Mouse (Mus musculus): ENCODE measurements around the gene Ccr8. TPM values are rescaled to one million over a fixed set of nuclear protein-coding genes. Genes with fewer than 3 reads are reported as not detected.

The Ccr8 gene
- polyA plus RNA-seq (2015; fragmentation: Nextera tagmentation; extraction: Ambion mirVana): 3.0 and 3.8 TPM in 2 replicates

GRCm38 (mm10) chr9:120091696-120092238 is at the start of gene Ccr8:
Gene Ccr8 (plus strand): TSS chr9:120092114.
- no peak within 1 kb of the TSS for H3K27ac ChIP-seq (replicated peaks)
- no peaks in the 10 kb centered on the region for H3K9me3 ChIP-seq (replicated peaks)
- no peak within 1 kb of the TSS for H3K9ac ChIP-seq
- H3K4me3 ChIP-seq (replicated peaks): no peak within 1 kb of the TSS
- no peaks in the 10 kb centered on the region for H3K27me3 ChIP-seq
- H3K36me3 ChIP-seq: no peaks in the 10 kb centered on the region
- no peak within 1 kb of the TSS for H3K4me2 ChIP-seq (replicated peaks)
- no peaks in the 10 kb centered on the region for H3K4me1 ChIP-seq
- WGBS: 67% methylated on average over 5 of the region's 5 CpGs
- ATAC-seq (ENCODE audit: insufficient number of reproducible peaks, low FRiP score, low TSS enrichment, low read depth): no peak

- ATAC-seq (ENCODE audit: insufficient number of reproducible peaks, low FRiP score, low TSS enrichment, low read depth): no peak
- H3K27ac ChIP-seq (replicated peaks): no peak overlapping the region
- H3K9me3 ChIP-seq (replicated peaks): no peaks in the 10 kb centered on the region
- no peak overlapping the region for H3K9ac ChIP-seq
- H3K36me3 ChIP-seq: no peaks in the 10 kb centered on the region
- WGBS: 78% methylated on average over 7 of the region's 7 CpGs
- H3K27me3 ChIP-seq: no peaks in the 10 kb centered on the region
- H3K4me2 ChIP-seq (replicated peaks): no peak overlapping the region
- no peak overlapping the region for H3K4me3 ChIP-seq (replicated peaks)
- no peaks in the 10 kb centered on the region for H3K4me1 ChIP-seq
Observed at GRCm38 (mm10) chr9:120043115-120043514, 48.8 kb upstream of the Ccr8 start.

- H3K9me3 ChIP-seq (replicated peaks): no peaks in the 10 kb centered on the region
- no peaks in the 10 kb centered on the region for H3K4me1 ChIP-seq
- H3K9ac ChIP-seq: no peak overlapping the region
- no peaks in the 10 kb centered on the region for H3K36me3 ChIP-seq
- no peak for ATAC-seq (ENCODE audit: insufficient number of reproducible peaks, low FRiP score, low TSS enrichment, low read depth)
- no peak overlapping the region for H3K4me2 ChIP-seq (replicated peaks)
- no peak overlapping the region for H3K27ac ChIP-seq (replicated peaks)
- H3K4me3 ChIP-seq (replicated peaks): no peak overlapping the region
- WGBS: 75% methylated on average over 6 of the region's 6 CpGs
- H3K27me3 ChIP-seq: no peaks in the 10 kb centered on the region
Observed at GRCm38 (mm10) chr9:120048495-120048894, 43.4 kb upstream of the Ccr8 start.

- Histone ChIP-seq H3K4me2 (replicated peaks) (no peak overlapping the region), H3K36me3 (no peaks in the 10 kb centered on the region), H3K4me1 (no peaks in the 10 kb centered on the region), H3K9ac (no peak overlapping the region), H3K27ac (replicated peaks) (no peak overlapping the region), H3K27me3 (no peaks in the 10 kb centered on the region), H3K4me3 (replicated peaks) (no peak overlapping the region), H3K9me3 (replicated peaks) (no peaks in the 10 kb centered on the region)
- no peak for ATAC-seq (ENCODE audit: insufficient number of reproducible peaks, low FRiP score, low TSS enrichment, low read depth)
- 60% methylated on average over 3 of the region's 3 CpGs for WGBS
Observed at GRCm38 (mm10) chr9:120049407-120049806, 42.5 kb upstream of the Ccr8 start.

GRCm38 (mm10) chr9:120054545-120055277 is 37.2 kb upstream of the Ccr8 start:
- Histone ChIP-seq H3K9ac (no peak overlapping the region), H3K4me2 (replicated peaks) (no peak overlapping the region), H3K27ac (replicated peaks) (no peak overlapping the region), H3K4me1 (0 out of 2 replicates have a peak, but pooled peaks cover 3% of the 10 kb centered on the region), H3K4me3 (replicated peaks) (no peak overlapping the region), H3K36me3 (no peaks in the 10 kb centered on the region), H3K9me3 (replicated peaks) (no peaks in the 10 kb centered on the region), H3K27me3 (no peaks in the 10 kb centered on the region)
- no peak for ATAC-seq (ENCODE audit: insufficient number of reproducible peaks, low FRiP score, low TSS enrichment, low read depth)
- 42% methylated on average over 8 of the region's 8 CpGs for WGBS

- H3K9ac ChIP-seq: no peak overlapping the region
- H3K27ac ChIP-seq (replicated peaks): no peak overlapping the region
- H3K4me1 ChIP-seq: 0 out of 2 replicates have a peak, but pooled peaks cover 3% of the 10 kb centered on the region
- H3K4me2 ChIP-seq (replicated peaks): no peak overlapping the region
- no peak overlapping the region for H3K4me3 ChIP-seq (replicated peaks)
- no peak for ATAC-seq (ENCODE audit: insufficient number of reproducible peaks, low FRiP score, low TSS enrichment, low read depth)
- H3K27me3 ChIP-seq: no peaks in the 10 kb centered on the region
- WGBS: 48% methylated on average over 9 of the region's 9 CpGs
- no peaks in the 10 kb centered on the region for H3K9me3 ChIP-seq (replicated peaks)
- H3K36me3 ChIP-seq: no peaks in the 10 kb centered on the region
Observed at GRCm38 (mm10) chr9:120056201-120056600, 35.7 kb upstream of the Ccr8 start.

- H3K9ac ChIP-seq: no peak overlapping the region
- WGBS: 65% methylated on average over 3 of the region's 3 CpGs
- 0 out of 2 replicates have a peak, but pooled peaks cover 3% of the 10 kb centered on the region for H3K4me1 ChIP-seq
- no peak for ATAC-seq (ENCODE audit: insufficient number of reproducible peaks, low FRiP score, low TSS enrichment, low read depth)
- no peaks in the 10 kb centered on the region for H3K36me3 ChIP-seq
- H3K27me3 ChIP-seq: no peaks in the 10 kb centered on the region
- H3K4me3 ChIP-seq (replicated peaks): no peak overlapping the region
- no peak overlapping the region for H3K27ac ChIP-seq (replicated peaks)
- no peaks in the 10 kb centered on the region for H3K9me3 ChIP-seq (replicated peaks)
- H3K4me2 ChIP-seq (replicated peaks): no peak overlapping the region
Observed at GRCm38 (mm10) chr9:120058730-120059129, 33.2 kb upstream of the Ccr8 start.

GRCm38 (mm10) chr9:120064317-120064716 is 27.6 kb upstream of the Ccr8 start:
- Histone ChIP-seq H3K9ac (no peak overlapping the region), H3K36me3 (no peaks in the 10 kb centered on the region), H3K4me2 (replicated peaks) (no peak overlapping the region), H3K27me3 (no peaks in the 10 kb centered on the region), H3K4me3 (replicated peaks) (no peak overlapping the region), H3K4me1 (no peaks in the 10 kb centered on the region), H3K9me3 (replicated peaks) (no peaks in the 10 kb centered on the region), H3K27ac (replicated peaks) (no peak overlapping the region)
- 56% methylated on average over 4 of the region's 4 CpGs for WGBS
- no peak for ATAC-seq (ENCODE audit: insufficient number of reproducible peaks, low FRiP score, low TSS enrichment, low read depth)

- ATAC-seq (ENCODE audit: insufficient number of reproducible peaks, low FRiP score, low TSS enrichment, low read depth): no peak
- WGBS: 78% methylated on average over 2 of the region's 2 CpGs
- Histone ChIP-seq H3K4me3 (replicated peaks) (no peak overlapping the region), H3K27me3 (no peaks in the 10 kb centered on the region), H3K27ac (replicated peaks) (no peak overlapping the region), H3K9me3 (replicated peaks) (no peaks in the 10 kb centered on the region), H3K9ac (no peak overlapping the region), H3K4me2 (replicated peaks) (no peak overlapping the region), H3K4me1 (no peaks in the 10 kb centered on the region), H3K36me3 (no peaks in the 10 kb centered on the region)
Observed at GRCm38 (mm10) chr9:120067609-120068008, 24.3 kb upstream of the Ccr8 start.

GRCm38 (mm10) chr9:120068047-120068446 is 23.9 kb upstream of the Ccr8 start:
- Histone ChIP-seq H3K4me3 (replicated peaks) (no peak overlapping the region), H3K9me3 (replicated peaks) (no peaks in the 10 kb centered on the region), H3K36me3 (no peaks in the 10 kb centered on the region), H3K27me3 (no peaks in the 10 kb centered on the region), H3K27ac (replicated peaks) (no peak overlapping the region), H3K4me1 (no peaks in the 10 kb centered on the region), H3K9ac (no peak overlapping the region), H3K4me2 (replicated peaks) (no peak overlapping the region)
- WGBS: 48% methylated on average over 10 of the region's 10 CpGs
- no peak for ATAC-seq (ENCODE audit: insufficient number of reproducible peaks, low FRiP score, low TSS enrichment, low read depth)

GRCm38 (mm10) chr9:120069779-120070178 is 22.1 kb upstream of the Ccr8 start, which contains the start of gene Cx3cr1:
Gene Cx3cr1 (minus strand): TSS chr9:120069879.
- WGBS: 76% methylated on average over 11 of the region's 11 CpGs

GRCm38 (mm10) chr9:120071251-120071650 is 20.7 kb upstream of the Ccr8 start:
- Histone ChIP-seq H3K9ac (no peak overlapping the region), H3K4me1 (no peaks in the 10 kb centered on the region), H3K27ac (replicated peaks) (no peak overlapping the region), H3K4me2 (replicated peaks) (no peak overlapping the region), H3K36me3 (no peaks in the 10 kb centered on the region), H3K4me3 (replicated peaks) (no peak overlapping the region), H3K9me3 (replicated peaks) (no peaks in the 10 kb centered on the region), H3K27me3 (no peaks in the 10 kb centered on the region)
- no peak for ATAC-seq (ENCODE audit: insufficient number of reproducible peaks, low FRiP score, low TSS enrichment, low read depth)
- WGBS: 62% methylated on average over 2 of the region's 2 CpGs

More at GRCm38 (mm10) chr9:120069779-120070178, 22.1 kb upstream of the Ccr8 start, which contains the start of gene Cx3cr1:
- H3K9me3 ChIP-seq (replicated peaks): no peaks in the 10 kb centered on the region
- H3K36me3 ChIP-seq: no peaks in the 10 kb centered on the region
- H3K4me1 ChIP-seq: no peaks in the 10 kb centered on the region
- H3K27ac ChIP-seq (replicated peaks): no peak within 1 kb of the TSS
- no peak within 1 kb of the TSS for H3K9ac ChIP-seq
- H3K4me3 ChIP-seq (replicated peaks): no peak within 1 kb of the TSS
- no peak within 1 kb of the TSS for H3K4me2 ChIP-seq (replicated peaks)
- no peak for ATAC-seq (ENCODE audit: insufficient number of reproducible peaks, low FRiP score, low TSS enrichment, low read depth)
- H3K27me3 ChIP-seq: no peaks in the 10 kb centered on the region
